Mouse (Mus musculus) layer of hippocampus, postnatal 36 days (tissue): ENCODE measurements around the gene Fat3. TPM values are rescaled to one million over a fixed set of nuclear protein-coding genes. Genes with fewer than 3 reads are reported as not detected.

Experiments used
- DNase-seq, 2 experiments: peaks; one replicate each; pipeline ENCODE4 v3.0.0; 2022
- total RNA-seq, 2 experiments: library from RNA; stranded (reverse); gene quantifications; 2 replicates each; pipeline ENCODE4 v1.2.3; 2021

Gene Fat3
- total RNA-seq, 2 experiments from 2014 or later = 35.3 to 40.1 TPM

DNA sequence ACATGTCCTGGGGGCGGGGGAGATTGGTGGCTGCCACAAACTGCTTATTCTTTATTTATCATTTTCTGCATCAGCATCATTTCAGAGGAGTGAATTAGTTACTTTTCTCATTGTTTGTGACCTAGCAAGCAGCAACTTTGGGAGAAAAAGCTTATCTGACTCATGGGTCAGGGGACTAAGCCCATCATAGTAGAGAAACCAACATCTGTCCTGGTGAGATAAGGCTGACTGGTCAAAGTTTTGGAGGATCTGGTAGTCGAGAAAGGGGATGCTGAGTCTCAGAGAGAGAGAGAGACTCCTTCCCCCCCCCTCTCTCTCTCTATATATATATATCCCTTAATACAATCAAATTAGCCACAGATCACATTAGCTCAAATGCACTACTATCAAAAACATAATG is 273.7 kb downstream of the Fat3 start:
- DNase-seq = no peak

DNA sequence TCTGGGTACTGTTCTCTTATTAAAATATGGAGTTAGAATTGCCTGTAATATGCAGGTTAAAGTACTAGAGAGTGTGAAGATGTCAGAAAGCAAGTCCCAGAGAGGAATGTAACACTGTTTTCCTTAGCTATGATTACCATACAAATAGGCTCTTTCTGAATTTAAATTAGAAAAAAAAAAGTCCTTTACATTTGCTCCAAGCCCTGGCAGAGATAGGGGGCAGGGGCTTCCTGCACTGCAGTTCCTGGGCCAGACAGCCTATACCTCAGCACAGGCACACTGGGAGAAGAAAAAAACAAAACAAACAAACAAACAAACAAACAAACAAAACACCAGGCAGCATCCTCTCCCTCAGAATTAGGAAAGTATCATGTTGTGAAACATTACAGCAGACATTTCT is 274.5 kb downstream of the Fat3 start:
- no peak for DNase-seq

- peak; percentile 35 to 38 for DNase-seq
Measured at GRCm38 (mm10) chr9:16221885-16222284, 279.2 kb downstream of the Fat3 start.

DNA sequence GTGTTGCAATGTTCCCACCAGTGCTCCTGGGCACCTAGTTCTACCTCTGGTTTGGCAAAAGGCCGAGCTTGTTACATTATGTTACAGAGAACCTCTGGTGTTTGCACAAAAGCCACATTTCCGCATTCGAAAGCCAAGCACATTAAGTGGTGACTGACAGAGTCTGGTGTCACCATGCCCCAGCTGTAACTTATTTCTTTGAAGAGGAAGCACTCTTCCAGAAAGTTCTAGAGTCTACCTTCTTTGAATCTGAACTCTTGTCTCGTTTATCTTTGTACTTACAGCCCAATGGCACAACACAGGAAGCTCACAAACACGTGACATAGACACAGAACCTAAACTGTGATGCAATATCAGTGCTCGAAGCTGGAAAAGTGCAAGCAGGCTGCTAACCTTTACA is 284.9 kb downstream of the Fat3 start:
- no peak for DNase-seq

GRCm38 (mm10) chr9:16214731-16215681 is 286.1 kb downstream of the Fat3 start:
- peak; percentile 36 to 60 for DNase-seq

DNA sequence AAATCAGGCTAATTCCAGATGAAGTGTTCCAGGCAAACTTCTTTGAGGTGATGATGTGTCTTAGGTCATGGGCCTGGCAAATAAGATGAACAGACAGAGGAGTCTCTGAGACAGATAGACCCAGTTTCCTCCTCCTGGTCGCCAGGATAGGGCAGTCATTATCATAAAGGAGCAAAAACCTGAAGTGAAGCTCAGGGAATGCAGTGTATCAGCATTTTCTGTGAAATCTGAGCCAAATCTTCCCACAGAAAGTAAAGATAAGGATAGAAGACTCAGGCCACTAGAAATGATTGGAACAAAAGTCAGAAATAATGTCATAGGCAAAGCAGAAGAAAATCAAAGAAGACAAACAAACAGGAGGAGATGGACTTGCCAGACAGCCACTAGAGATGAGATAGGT is 287.8 kb downstream of the Fat3 start:
- DNase-seq = no peak

GRCm38 (mm10) chr9:16212628-16213027 is 288.5 kb downstream of the Fat3 start:
- DNase-seq = no peak

- no peak for DNase-seq
Measured at GRCm38 (mm10) chr9:16212163-16212562, 288.9 kb downstream of the Fat3 start.

DNA sequence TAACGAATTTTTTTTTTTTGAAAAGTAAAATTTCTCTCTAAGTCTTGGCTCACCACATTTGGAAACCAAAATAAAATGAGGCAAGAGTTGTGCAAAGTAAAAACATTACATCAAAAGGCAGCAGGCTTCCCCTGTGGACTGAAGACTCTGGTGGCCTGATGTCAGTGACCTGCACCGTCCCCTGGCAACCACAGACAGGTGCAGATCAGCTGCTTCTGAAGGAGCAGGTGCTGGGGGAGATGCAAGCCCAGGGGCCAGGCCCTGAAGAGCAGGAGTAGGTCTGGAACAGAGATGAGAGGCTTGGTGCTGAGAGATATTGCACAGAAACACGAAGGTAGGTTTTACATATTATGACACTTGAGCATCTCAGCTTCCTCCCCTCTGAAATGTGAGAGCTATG is 289.6 kb downstream of the Fat3 start:
- DNase-seq = no peak

DNA sequence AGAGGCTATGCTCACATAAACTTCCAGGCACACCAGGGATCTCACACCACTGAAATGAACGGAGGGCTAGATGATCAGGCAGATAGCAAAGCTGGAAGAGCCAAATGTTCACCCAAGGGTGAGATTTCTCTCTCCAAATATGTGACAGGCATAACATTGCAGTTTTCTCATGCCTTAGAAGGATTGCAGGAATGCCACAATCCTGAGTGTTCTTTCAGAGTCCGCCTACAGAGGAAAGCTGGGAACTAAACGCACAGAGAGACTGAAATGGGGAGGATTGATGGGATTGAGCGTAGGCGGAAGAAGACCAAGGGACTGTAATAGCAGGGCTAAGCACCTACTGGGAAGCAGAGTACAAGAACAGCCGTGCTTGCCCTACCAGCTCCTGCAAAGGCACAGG is 298.8 kb downstream of the Fat3 start:
- no peak for DNase-seq

DNA sequence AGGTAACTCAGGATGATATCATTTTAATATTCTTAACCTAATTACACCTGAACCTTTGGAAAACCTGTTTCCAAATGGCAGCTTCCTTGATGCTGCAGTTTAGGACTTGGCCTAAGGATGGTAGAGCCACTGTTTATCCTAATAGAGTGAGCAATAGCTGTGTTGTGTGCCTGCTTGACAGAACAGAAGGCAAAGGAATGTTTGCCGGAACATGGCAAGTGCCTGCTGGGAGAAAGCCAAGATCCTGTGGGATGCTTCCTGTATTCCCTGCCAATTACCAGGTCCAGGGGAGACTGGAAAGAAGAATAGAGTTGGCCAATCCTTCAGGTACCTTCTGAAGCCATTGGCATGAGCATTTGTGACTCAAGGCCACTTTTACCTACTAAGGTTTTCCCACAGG is 300.1 kb downstream of the Fat3 start:
- peak; percentile 26 to 30 for DNase-seq

GRCm38 (mm10) chr9:16186461-16186860 is 314.6 kb downstream of the Fat3 start:
- DNase-seq = no peak

GRCm38 (mm10) chr9:16169238-16169637 is 331.8 kb downstream of the Fat3 start:
- DNase-seq = no peak

- DNase-seq = no peak
Measured at GRCm38 (mm10) chr9:16168051-16168450, 333.0 kb downstream of the Fat3 start.

DNA sequence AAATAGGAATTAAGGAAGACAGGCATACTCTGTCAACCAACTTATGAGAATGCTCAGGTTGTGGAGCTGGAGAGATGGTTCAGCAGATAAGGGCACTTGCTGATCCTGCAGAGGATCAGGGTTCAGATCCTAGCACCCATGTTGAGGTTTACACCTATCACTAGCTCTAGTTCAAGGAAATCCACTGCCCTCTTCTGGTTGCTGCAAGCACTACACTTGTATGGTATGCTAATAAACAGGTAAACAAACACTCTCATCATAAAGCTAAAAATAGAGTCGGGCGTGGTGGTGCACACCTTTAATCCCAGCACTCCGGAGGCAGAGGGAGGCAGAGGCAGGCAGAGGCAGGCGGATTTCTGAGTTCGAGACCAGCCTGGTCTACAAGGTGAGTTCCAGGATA is 341.7 kb downstream of the Fat3 start:
- DNase-seq = no peak

- no peak for DNase-seq
Measured at GRCm38 (mm10) chr9:16153580-16153930, 347.5 kb downstream of the Fat3 start.

- DNase-seq = no peak
Measured at GRCm38 (mm10) chr9:16152756-16153579, 348.1 kb downstream of the Fat3 start.

DNA sequence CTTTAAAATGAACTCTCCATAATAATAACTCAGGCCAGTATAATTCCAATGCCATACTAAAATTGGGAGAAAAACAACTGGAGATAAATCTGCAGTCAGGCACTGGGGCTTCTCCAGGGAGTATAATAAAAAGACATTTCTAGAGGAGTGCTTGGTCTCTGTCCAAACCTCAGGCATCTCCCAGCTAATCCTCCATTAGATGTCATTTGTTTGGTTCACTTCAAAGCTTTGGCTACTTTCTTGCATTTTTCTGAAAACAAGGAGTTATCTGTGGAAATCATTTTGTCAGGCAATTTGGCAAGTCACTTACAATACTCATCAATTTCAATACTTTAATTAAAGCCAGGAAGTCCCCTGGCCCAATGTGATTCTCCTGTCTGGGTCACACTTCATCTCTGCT is 351.0 kb downstream of the Fat3 start:
- no peak for DNase-seq

- no peak for DNase-seq
Measured at GRCm38 (mm10) chr9:16147735-16148134, 353.4 kb downstream of the Fat3 start.

DNA sequence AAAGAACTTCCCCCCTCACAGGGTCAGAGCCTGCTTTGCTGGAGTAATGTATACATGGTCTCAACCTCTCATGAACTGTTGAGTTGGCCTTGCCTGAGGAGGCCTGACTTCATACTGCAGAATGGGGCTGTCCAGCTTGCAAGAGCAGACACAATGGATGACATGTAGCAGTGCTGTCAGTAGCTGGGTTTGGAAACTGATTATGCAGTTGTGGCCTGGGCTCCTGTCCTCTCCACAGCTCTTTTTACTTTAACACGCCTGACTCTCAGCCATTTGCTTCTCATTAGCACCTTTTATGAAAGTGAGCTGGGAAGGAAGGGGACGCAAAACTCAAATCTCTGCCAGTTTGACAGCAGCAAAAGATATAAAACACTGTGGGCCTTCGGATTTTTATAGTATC is 356.4 kb downstream of the Fat3 start:
- DNase-seq = no peak

- no peak for DNase-seq
Measured at GRCm38 (mm10) chr9:16139300-16139699, 361.8 kb downstream of the Fat3 start.

DNA sequence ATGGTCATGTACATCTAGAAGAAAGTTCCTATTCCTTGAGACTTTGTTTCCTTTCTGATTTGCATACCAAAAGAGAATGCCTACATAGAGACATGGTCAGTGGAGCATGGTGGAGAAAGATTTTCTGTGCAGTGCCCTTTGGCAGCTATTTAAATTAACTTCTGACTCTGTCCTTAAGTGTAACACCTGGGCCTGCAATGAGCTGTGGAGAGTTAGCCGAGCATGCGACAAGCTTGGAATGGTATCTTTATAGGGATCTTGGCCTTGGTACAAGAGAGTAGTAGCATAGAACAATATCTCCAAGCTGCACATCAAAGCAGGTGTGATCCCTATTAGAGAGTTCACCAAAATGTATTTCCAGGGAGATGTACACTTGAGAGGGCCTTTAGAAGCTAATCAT is 368.0 kb downstream of the Fat3 start:
- DNase-seq = no peak

GRCm38 (mm10) chr9:16132594-16132993 is 368.5 kb downstream of the Fat3 start:
- no peak for DNase-seq

- no peak for DNase-seq
Measured at GRCm38 (mm10) chr9:16121756-16122155, 379.3 kb downstream of the Fat3 start.
